Mouse (Mus musculus) midbrain, embryonic 14.5 days (tissue): ENCODE measurements around the gene Mapk1ip1. TPM values are rescaled to one million over a fixed set of nuclear protein-coding genes. Genes with fewer than 3 reads are reported as not detected.

ENCODE experiments used
- ATAC-seq: fragments of 200-750 bp; cut with Nextera tagmentation; 2 replicates; pipeline ENCODE4 v1.8.0; 2017; ENCODE audit warnings: moderate number of reproducible peaks, moderate library complexity; ENCODE audit not compliant: low FRiP score, low TSS enrichment
- DNase-seq: peaks from one replicate; pipeline ENCODE4 v3.0.0-alpha.2; 2015
- H3K27ac ChIP-seq: fragments of 300-500 bp; sonication (generic); replicated peaks from 2 replicates; pipeline ENCODE4 v1.5.1; 2014; ENCODE audit warnings: mild to moderate bottlenecking, low read depth, low read length, moderate library complexity
- H3K27me3 ChIP-seq: fragments of 300-500 bp; sonication (generic); 2 replicates; pipeline ENCODE4 v1.6.1; 2014; ENCODE audit warnings: low read length, control low read depth, mixed read lengths; ENCODE audit not compliant: control insufficient read depth, insufficient read depth
- H3K36me3 ChIP-seq: fragments of 300-500 bp; sonication (generic); 2 replicates; pipeline ENCODE4 v1.6.1; 2014; ENCODE audit warnings: low read length, control low read depth; ENCODE audit not compliant: control insufficient read depth, insufficient read depth
- H3K4me1 ChIP-seq: fragments of 300-500 bp; sonication (generic); 2 replicates; pipeline ENCODE4 v1.6.1; 2014; ENCODE audit warnings: mild to moderate bottlenecking, antibody characterized with exemption, low read length, control low read depth; ENCODE audit not compliant: control insufficient read depth, insufficient read depth
- H3K4me2 ChIP-seq: fragments of 300-500 bp; sonication (generic); 2 replicates; pipeline ENCODE4 v1.6.1; 2014; ENCODE audit warnings: mild to moderate bottlenecking, low read length, moderate library complexity
- H3K4me3 ChIP-seq: fragments of 300-500 bp; sonication (generic); replicated peaks from 2 replicates; pipeline ENCODE4 v1.5.1; 2014; ENCODE audit warnings: low read depth, low read length
- H3K9ac ChIP-seq: fragments of 300-500 bp; sonication (generic); replicated peaks from 2 replicates; pipeline ENCODE4 v1.6.1; 2014; ENCODE audit warnings: mild to moderate bottlenecking, low read length, moderate library complexity
- H3K9me3 ChIP-seq: fragments of 300-500 bp; sonication (generic); 2 replicates; pipeline ENCODE4 v1.6.1; 2016; ENCODE audit warnings: low read length, control low read depth, mixed read lengths; ENCODE audit not compliant: control insufficient read depth
- WGBS: fragments of 180-500 bp; shearing (Covaris S2); extraction: QIAGEN DNeasy Blood & Tissue Kit; methylation state at CpG from one replicate; pipeline ENCODE4 v1.1.7; 2014; 5-methylcytosine and 5-hydroxymethylcytosine counted together
- polyA plus RNA-seq: library from polyadenylated mRNA; unstranded; fragments of >200 nt; fragmentation: Nextera tagmentation; extraction: Ambion mirVana; gene quantifications from 2 replicates; pipeline ENCODE4 v1.2.1, GENCODE M21; 2014

Gene Mapk1ip1
- polyA plus RNA-seq, 1 experiment from 2014 or later: 29.4 TPM

- WGBS: 44% methylated on average over 8 of the region's 8 CpGs
- H3K4me3 ChIP-seq: peak overlapping the region; percentile 99
- peak overlapping the region; percentile 70 for H3K4me2 ChIP-seq
- no peaks in the 10 kb centered on the region for H3K27me3 ChIP-seq
- H3K9ac ChIP-seq: peak overlapping the region; percentile 97
- no peak for DNase-seq
- ATAC-seq: no peak
- H3K27ac ChIP-seq: peak overlapping the region; percentile 43; the same call in 1 of the 2 replicates
- peaks cover 6% of the 10 kb centered on the region for H3K36me3 ChIP-seq
- H3K4me1 ChIP-seq: peaks cover 44% of the 10 kb centered on the region
- H3K9me3 ChIP-seq: no peaks in the 10 kb centered on the region
Measured at GRCm38 (mm10) chr7:138845111-138845510, 962 bp downstream of the Mapk1ip1 start.

GRCm38 (mm10) chr7:138843421-138843820 lies 2.7 kb downstream of the Mapk1ip1 start:
- no peak for ATAC-seq
- H3K9ac ChIP-seq: no peak overlapping the region; the same call in 1 of the 2 replicates
- H3K4me2 ChIP-seq: peak overlapping the region; percentile 70
- H3K27ac ChIP-seq: no peak overlapping the region
- H3K4me3 ChIP-seq: no peak overlapping the region
- no peaks in the 10 kb centered on the region for H3K36me3 ChIP-seq
- no peaks in the 10 kb centered on the region for H3K27me3 ChIP-seq
- H3K9me3 ChIP-seq: no peaks in the 10 kb centered on the region
- 92% methylated on average over 4 of the region's 4 CpGs for WGBS
- H3K4me1 ChIP-seq: peaks cover 34% of the 10 kb centered on the region
- DNase-seq: no peak

GRCm38 (mm10) chr7:138841436-138842151 lies 4.5 kb downstream of the Mapk1ip1 start:
- no peak for DNase-seq
- 84% methylated on average over 3 of the region's 3 CpGs for WGBS
- H3K4me3 ChIP-seq: no peak overlapping the region
- no peaks in the 10 kb centered on the region for H3K27me3 ChIP-seq
- H3K4me1 ChIP-seq: peaks cover 21% of the 10 kb centered on the region
- H3K27ac ChIP-seq: no peak overlapping the region
- peaks cover 2% of the 10 kb centered on the region for H3K36me3 ChIP-seq
- H3K9ac ChIP-seq: no peak overlapping the region
- no peaks in the 10 kb centered on the region for H3K9me3 ChIP-seq
- no peak for ATAC-seq
- no peak overlapping the region for H3K4me2 ChIP-seq

GRCm38 (mm10) chr7:138840594-138841021 lies 5.5 kb downstream of the Mapk1ip1 start:
- WGBS: 47% methylated on average over 4 of the region's 4 CpGs

GRCm38 (mm10) chr7:138835028-138835427 lies 11.0 kb downstream of the Mapk1ip1 start:
- Histone ChIP-seq H3K27me3 (no peaks in the 10 kb centered on the region), H3K4me1 (no peaks in the 10 kb centered on the region), H3K9ac (no peak overlapping the region), H3K9me3 (no peaks in the 10 kb centered on the region), H3K4me2 (no peak overlapping the region), H3K27ac (no peak overlapping the region), H3K36me3 (peaks cover 12% of the 10 kb centered on the region), H3K4me3 (no peak overlapping the region)
- ATAC-seq (no peak), DNase-seq (peak; percentile 80)
- 91% methylated on average over 3 of the region's 3 CpGs for WGBS

More at GRCm38 (mm10) chr7:138840594-138841021, 5.5 kb downstream of the Mapk1ip1 start:
- Histone ChIP-seq H3K27ac (no peak overlapping the region), H3K9me3 (no peaks in the 10 kb centered on the region), H3K27me3 (no peaks in the 10 kb centered on the region), H3K4me2 (no peak overlapping the region), H3K9ac (no peak overlapping the region), H3K36me3 (peaks cover 12% of the 10 kb centered on the region), H3K4me3 (no peak overlapping the region), H3K4me1 (peaks cover 21% of the 10 kb centered on the region)
- DNase-seq (peak; percentile 91), ATAC-seq (peak; percentile 34; the same call in 1 of the 2 replicates)

GRCm38 (mm10) chr7:138827812-138828211 lies 18.3 kb downstream of the Mapk1ip1 start:
- Histone ChIP-seq H3K9me3 (no peaks in the 10 kb centered on the region), H3K9ac (no peak overlapping the region), H3K36me3 (no peaks in the 10 kb centered on the region), H3K27me3 (no peaks in the 10 kb centered on the region), H3K4me3 (no peak overlapping the region), H3K27ac (no peak overlapping the region), H3K4me2 (no peak overlapping the region), H3K4me1 (no peaks in the 10 kb centered on the region)
- ATAC-seq: no peak
- DNase-seq: peak; percentile 90
- WGBS: 19% methylated on average over 11 of the region's 11 CpGs

GRCm38 (mm10) chr7:138824995-138825756 lies 20.9 kb downstream of the Mapk1ip1 start:
- H3K36me3 ChIP-seq: no peaks in the 10 kb centered on the region
- ATAC-seq: no peak
- no peak overlapping the region for H3K4me2 ChIP-seq
- no peak overlapping the region for H3K4me3 ChIP-seq
- DNase-seq: no peak
- whole genome bisulfite sequencing: 85% methylated on average over 19 of the region's 19 CpGs
- H3K27me3 ChIP-seq: no peaks in the 10 kb centered on the region
- no peak overlapping the region for H3K27ac ChIP-seq
- H3K4me1 ChIP-seq: no peaks in the 10 kb centered on the region
- no peaks in the 10 kb centered on the region for H3K9me3 ChIP-seq
- no peak overlapping the region for H3K9ac ChIP-seq

- DNase-seq: no peak
- Histone ChIP-seq H3K36me3 (no peaks in the 10 kb centered on the region), H3K27me3 (no peaks in the 10 kb centered on the region), H3K4me3 (no peak overlapping the region), H3K27ac (no peak overlapping the region), H3K9me3 (no peaks in the 10 kb centered on the region), H3K4me2 (no peak overlapping the region), H3K9ac (no peak overlapping the region), H3K4me1 (no peaks in the 10 kb centered on the region)
- no peak for ATAC-seq
- WGBS: 79% methylated on average over 6 of the region's 6 CpGs
Measured at GRCm38 (mm10) chr7:138824423-138824822, 21.6 kb downstream of the Mapk1ip1 start.
